Comparison of ENCODE assay signal across 8 mouse cellular contexts in genomic region chr15:99664600-99665451, GRCm38 (mm10). TPM values are rescaled to one million over a fixed set of nuclear protein-coding genes. Genes with fewer than 3 reads are reported as not detected.
DNase-seq lines count a peak whose midpoint lies in the region; ATAC-seq and TF ChIP-seq lines count a peak whose summit lies in the region.

No protein-coding gene starts in this region.

- TF ChIP-seq POLR2A in MEL (IDR thresholded peaks at IDR 0.05; ENCODE audit: control insufficient read depth in 1 of 2, insufficient read depth in 1 of 2, low read depth in 1 of 2, low read length in 2 of 2, poor library complexity in 1 of 2): 0 out of 4 replicates have a peak, but pooled peaks of 1 of the 2 experiments have one; percentile 45
- TF ChIP-seq POLR2A in embryonic fibroblast, embryonic 13.5 days (IDR thresholded peaks at IDR 0.05; ENCODE audit: low read depth, low read length): peak; percentile 22; the same call in 1 of the 2 replicates

- H3K9ac ChIP-seq in MEL (ENCODE audit: control insufficient read depth, low read depth, low read length, poor library complexity, severe bottlenecking): peak overlapping the region; percentile 75
- peak overlapping the region; percentile 53 for H3K9ac ChIP-seq in heart, embryonic 14.5 days (ENCODE audit: low read length)
- peak overlapping the region; percentile 27; the same call in 1 of the 2 replicates for H3K9ac ChIP-seq in lung, embryonic 14.5 days
- peak overlapping the region; percentile 64 for H3K9ac ChIP-seq in neural tube, embryonic 15.5 days (replicated peaks)

- peak; percentile 99 for DNase-seq in MEL (ENCODE audit: low read depth, low spot score)
- peak; percentile 94 for DNase-seq in brain, adult 2 months (ENCODE audit: low read depth, low spot score)
- DNase-seq in layer of hippocampus, adult 2 months (ENCODE audit: low spot score in 2 of 2): peak; percentile 72 to 80
- DNase-seq in lung, embryonic 14.5 days: peak; percentile 85
- no peak for DNase-seq in thymus, postnatal 0 days (ENCODE audit: low spot score)

- H3K27ac ChIP-seq in MEL (ENCODE audit: control insufficient read depth, low read depth, low read length): peak overlapping the region; percentile 92
- H3K27ac ChIP-seq in embryonic fibroblast, embryonic 13.5 days (ENCODE audit: insufficient read depth, low read length): no peak overlapping the region
- H3K27ac ChIP-seq in heart, embryonic 14.5 days (replicated peaks in 1 of 2; ENCODE audit: control insufficient read depth in 1 of 2, insufficient read depth in 1 of 2, low read depth in 2 of 2, low read length in 2 of 2): peak overlapping the region; percentile 56 to 60
- peak overlapping the region; percentile 44; the same call in 1 of the 2 replicates for H3K27ac ChIP-seq in layer of hippocampus, adult 2 months
- no peak overlapping the region; the same call in 1 of the 2 replicates for H3K27ac ChIP-seq in lung, embryonic 14.5 days (ENCODE audit: low read depth)
- H3K27ac ChIP-seq in neural tube, embryonic 15.5 days (replicated peaks): peak overlapping the region; percentile 91

- peaks cover 0 to 31% of the 10 kb centered on the region in 2 experiments; a peak in 2 of 4 replicates for H3K36me3 ChIP-seq in MEL (ENCODE audit: control insufficient read depth in 1 of 2, insufficient read depth in 2 of 2, low read length in 2 of 2)
- no peaks in the 10 kb centered on the region for H3K36me3 ChIP-seq in heart, embryonic 14.5 days (ENCODE audit: control insufficient read depth, insufficient read depth, low read length)
- no peaks in the 10 kb centered on the region for H3K36me3 ChIP-seq in lung, embryonic 14.5 days (ENCODE audit: insufficient read depth)
- no peaks in the 10 kb centered on the region for H3K36me3 ChIP-seq in neural tube, embryonic 15.5 days

- H3K9me3 ChIP-seq in MEL (replicated peaks; ENCODE audit: insufficient read depth, low read length): no peaks in the 10 kb centered on the region
- 0 out of 2 replicates have a peak, but pooled peaks cover 3% of the 10 kb centered on the region for H3K9me3 ChIP-seq in heart, embryonic 14.5 days (ENCODE audit: control insufficient read depth, low read length)
- no peaks in the 10 kb centered on the region for H3K9me3 ChIP-seq in lung, embryonic 14.5 days (ENCODE audit: low read depth, low read length)
- no peaks in the 10 kb centered on the region for H3K9me3 ChIP-seq in neural tube, embryonic 15.5 days (replicated peaks)

- TF ChIP-seq RAD21 in MEL (IDR thresholded peaks at IDR 0.05; ENCODE audit: low read depth, low read length): no peak

- H3K27me3 ChIP-seq in MEL (ENCODE audit: control insufficient read depth in 1 of 2, insufficient read depth in 2 of 2, low read length in 2 of 2): peaks cover 0 to 2% of the 10 kb centered on the region in 2 experiments; a peak in 1 of 4 replicates
- H3K27me3 ChIP-seq in heart, embryonic 14.5 days (ENCODE audit: control insufficient read depth, insufficient read depth, low read length): peaks cover 21% of the 10 kb centered on the region
- peaks cover 30% of the 10 kb centered on the region for H3K27me3 ChIP-seq in lung, embryonic 14.5 days (ENCODE audit: insufficient read depth, low read length)
- no peaks in the 10 kb centered on the region for H3K27me3 ChIP-seq in neural tube, embryonic 15.5 days (replicated peaks)

- peak overlapping the region; percentile 78 for H3K4me2 ChIP-seq in heart, embryonic 14.5 days (ENCODE audit: low read length)
- H3K4me2 ChIP-seq in lung, embryonic 14.5 days: peak overlapping the region; percentile 78
- H3K4me2 ChIP-seq in neural tube, embryonic 15.5 days: peak overlapping the region; percentile 88

- TF ChIP-seq CTCF in MEL (IDR thresholded peaks at IDR 0.05 in 2 of 3, conservative IDR thresholded peaks at IDR 0.05 in 1 of 3; ENCODE audit: control insufficient read depth in 1 of 3, insufficient read depth in 1 of 3, low read depth in 2 of 3, low read length in 3 of 3, poor library complexity in 1 of 3, severe bottlenecking in 1 of 3): no peak
- TF ChIP-seq CTCF in embryonic fibroblast, embryonic 13.5 days (IDR thresholded peaks at IDR 0.05; ENCODE audit: borderline replicate concordance, insufficient read depth, low read length): no peak
- no peak for TF ChIP-seq CTCF in layer of hippocampus, adult 2 months (conservative IDR thresholded peaks at IDR 0.05)
- no peak for TF ChIP-seq CTCF in lung, embryonic 14.5 days (IDR thresholded peaks at IDR 0.05; ENCODE audit: low read depth)

- peaks cover 2% of the 10 kb centered on the region; the same call in 1 of the 2 replicates for H3K79me2 ChIP-seq in MEL (ENCODE audit: control insufficient read depth, insufficient read depth, low read length, poor library complexity)

- peak overlapping the region; percentile 45 to 51; a peak in 3 of 4 replicates for H3K4me3 ChIP-seq in MEL (ENCODE audit: control insufficient read depth in 1 of 2, insufficient read depth in 1 of 2, low read depth in 2 of 2, low read length in 2 of 2)
- H3K4me3 ChIP-seq in embryonic fibroblast, embryonic 13.5 days (ENCODE audit: insufficient read depth, low read length): peak overlapping the region; percentile 35
- H3K4me3 ChIP-seq in heart, embryonic 14.5 days (ENCODE audit: control insufficient read depth in 1 of 2, insufficient read depth in 1 of 2, low read depth in 1 of 2, low read length in 2 of 2): peak overlapping the region; percentile 42 to 44
- H3K4me3 ChIP-seq in layer of hippocampus, adult 2 months: peak overlapping the region; percentile 54
- peak overlapping the region; percentile 36 for H3K4me3 ChIP-seq in lung, embryonic 14.5 days (ENCODE audit: low read depth, low read length)
- peak overlapping the region; percentile 41 for H3K4me3 ChIP-seq in neural tube, embryonic 15.5 days (replicated peaks)

- ATAC-seq in heart, embryonic 14.5 days (ENCODE audit: insufficient number of reproducible peaks, insufficient read depth, low FRiP score, low read depth): peak; percentile 91
- ATAC-seq in lung, embryonic 14.5 days (ENCODE audit: insufficient read depth): peak; percentile 88
- ATAC-seq in neural tube, embryonic 15.5 days (ENCODE audit: low FRiP score): peak; percentile 46

- TF ChIP-seq EP300 in MEL (IDR thresholded peaks at IDR 0.05; ENCODE audit: low read depth in 1 of 2, low read length in 2 of 2): peak; percentile 94 to 100

- WGBS in heart, embryonic 14.5 days: under 1% methylated on average over 48 of the region's 52 CpGs
- under 1% methylated on average over 52 of the region's 52 CpGs for WGBS in lung, embryonic 14.5 days
- WGBS in neural tube, embryonic 15.5 days: under 1% methylated on average over 52 of the region's 52 CpGs

- peaks cover 13 to 43% of the 10 kb centered on the region in 2 experiments for H3K4me1 ChIP-seq in MEL (ENCODE audit: control insufficient read depth in 1 of 2, insufficient read depth in 2 of 2, low read length in 2 of 2)
- H3K4me1 ChIP-seq in embryonic fibroblast, embryonic 13.5 days (ENCODE audit: control insufficient read depth, insufficient read depth, low read length): no peaks in the 10 kb centered on the region
- peaks cover 15 to 21% of the 10 kb centered on the region in 2 experiments for H3K4me1 ChIP-seq in heart, embryonic 14.5 days (ENCODE audit: control insufficient read depth in 2 of 2, insufficient read depth in 2 of 2, low read length in 2 of 2)
- 0 out of 2 replicates have a peak, but pooled peaks cover 3% of the 10 kb centered on the region for H3K4me1 ChIP-seq in lung, embryonic 14.5 days (ENCODE audit: insufficient read depth)
- peaks cover 51% of the 10 kb centered on the region for H3K4me1 ChIP-seq in neural tube, embryonic 15.5 days

RNA-seq across cellular contexts. Expression of gene Asic1, which starts 5.3 kb away (rescaled TPM):
- 0.08 TPM in 1 of 2 replicates, not detected in the other for total RNA-seq in MEL (2012; rRNA removed)
- polyA plus RNA-seq in MEL (2012; ENCODE audit: insufficient read depth in 1 of 2, insufficient read length in 2 of 2, low read depth in 1 of 2, low replicate concordance in 2 of 2, missing spikeins in 1 of 2): 1 to 10 TPM in 1 of 2 experiments, not detected in 1; 1.0 TPM
- 0.65 and 1.0 TPM in 2 replicates for polyA plus RNA-seq in embryonic fibroblast, embryonic 13.5 days (2011; ENCODE audit: insufficient read length, low read depth, missing spikeins)
- polyA plus RNA-seq in heart, embryonic 14.5 days (2014; fragmentation: Nextera tagmentation; extraction: Ambion mirVana): 1.1 and 1.2 TPM in 2 replicates
- total RNA-seq in layer of hippocampus, adult 2 months (2021): 10 to 100 TPM; 33.9 to 37.3 TPM
- 0.54 and 0.83 TPM in 2 replicates for polyA plus RNA-seq in lung, embryonic 14.5 days (2014; fragmentation: Nextera tagmentation; extraction: Ambion mirVana)
- polyA plus RNA-seq in neural tube, embryonic 15.5 days (2015; fragmentation: Nextera tagmentation; extraction: Ambion mirVana): 59.3 and 68.9 TPM in 2 replicates
- polyA plus RNA-seq in thymus, postnatal 0 days (2015; fragmentation: Nextera tagmentation; extraction: Ambion mirVana): 0.94 and 1.1 TPM in 2 replicates

RNA-seq across cellular contexts. Expression of gene Racgap1, which starts 13.4 kb away (rescaled TPM):
- 126 and 136 TPM in 2 replicates for total RNA-seq in MEL (2012; rRNA removed)
- polyA plus RNA-seq in MEL (2012; ENCODE audit: insufficient read depth in 1 of 2, insufficient read length in 2 of 2, low read depth in 1 of 2, low replicate concordance in 2 of 2, missing spikeins in 1 of 2): 100 to 1,000 TPM; 149 to 367 TPM
- polyA plus RNA-seq in embryonic fibroblast, embryonic 13.5 days (2011; ENCODE audit: insufficient read length, low read depth, missing spikeins): 47.1 and 72.4 TPM in 2 replicates
- 94.4 and 98.7 TPM in 2 replicates for polyA plus RNA-seq in heart, embryonic 14.5 days (2014; fragmentation: Nextera tagmentation; extraction: Ambion mirVana)
- total RNA-seq in layer of hippocampus, adult 2 months (2021): 1 to 10 TPM; 5.0 to 5.2 TPM
- polyA plus RNA-seq in lung, embryonic 14.5 days (2014; fragmentation: Nextera tagmentation; extraction: Ambion mirVana): 153 and 157 TPM in 2 replicates
- 59.4 and 84.9 TPM in 2 replicates for polyA plus RNA-seq in neural tube, embryonic 15.5 days (2015; fragmentation: Nextera tagmentation; extraction: Ambion mirVana)
- polyA plus RNA-seq in thymus, postnatal 0 days (2015; fragmentation: Nextera tagmentation; extraction: Ambion mirVana): 121 and 132 TPM in 2 replicates

RNA-seq across cellular contexts. Expression of gene Smarcd1, which starts 37.1 kb away (rescaled TPM):
- 19.5 and 20.1 TPM in 2 replicates for total RNA-seq in MEL (2012; rRNA removed)
- polyA plus RNA-seq in MEL (2012; ENCODE audit: insufficient read depth in 1 of 2, insufficient read length in 2 of 2, low read depth in 1 of 2, low replicate concordance in 2 of 2, missing spikeins in 1 of 2): 100 to 1,000 TPM in 1 of 2 experiments, 10 to 100 TPM in 1; 72.5 to 247 TPM
- 28.1 and 36.8 TPM in 2 replicates for polyA plus RNA-seq in embryonic fibroblast, embryonic 13.5 days (2011; ENCODE audit: insufficient read length, low read depth, missing spikeins)
- 24.7 and 27.4 TPM in 2 replicates for polyA plus RNA-seq in heart, embryonic 14.5 days (2014; fragmentation: Nextera tagmentation; extraction: Ambion mirVana)
- total RNA-seq in layer of hippocampus, adult 2 months (2021): 100 to 1,000 TPM; 118 to 123 TPM
- 52.5 and 63.5 TPM in 2 replicates for polyA plus RNA-seq in lung, embryonic 14.5 days (2014; fragmentation: Nextera tagmentation; extraction: Ambion mirVana)
- 80.2 and 91.5 TPM in 2 replicates for polyA plus RNA-seq in neural tube, embryonic 15.5 days (2015; fragmentation: Nextera tagmentation; extraction: Ambion mirVana)
- polyA plus RNA-seq in thymus, postnatal 0 days (2015; fragmentation: Nextera tagmentation; extraction: Ambion mirVana): 36.3 and 41.1 TPM in 2 replicates

RNA-seq across cellular contexts. Expression of gene Gm17349, which starts 40.5 kb away (rescaled TPM):
- total RNA-seq in MEL (2012; rRNA removed): 1.7 and 2.1 TPM in 2 replicates
- polyA plus RNA-seq in MEL (2012; ENCODE audit: insufficient read depth in 1 of 2, insufficient read length in 2 of 2, low read depth in 1 of 2, low replicate concordance in 2 of 2, missing spikeins in 1 of 2): not detected
- polyA plus RNA-seq in embryonic fibroblast, embryonic 13.5 days (2011; ENCODE audit: insufficient read length, low read depth, missing spikeins): not detected in 2 replicates
- not detected in 2 replicates for polyA plus RNA-seq in heart, embryonic 14.5 days (2014; fragmentation: Nextera tagmentation; extraction: Ambion mirVana)
- total RNA-seq in layer of hippocampus, adult 2 months (2021): 1 to 10 TPM; 3.9 to 7.1 TPM
- polyA plus RNA-seq in lung, embryonic 14.5 days (2014; fragmentation: Nextera tagmentation; extraction: Ambion mirVana): not detected in 2 replicates
- not detected in 2 replicates for polyA plus RNA-seq in neural tube, embryonic 15.5 days (2015; fragmentation: Nextera tagmentation; extraction: Ambion mirVana)
- not detected in 2 replicates for polyA plus RNA-seq in thymus, postnatal 0 days (2015; fragmentation: Nextera tagmentation; extraction: Ambion mirVana)

RNA-seq across cellular contexts. Expression of gene Gpd1, which starts 52.5 kb away (rescaled TPM):
- 0.13 and 0.23 TPM in 2 replicates for total RNA-seq in MEL (2012; rRNA removed)
- polyA plus RNA-seq in MEL (2012; ENCODE audit: insufficient read depth in 1 of 2, insufficient read length in 2 of 2, low read depth in 1 of 2, low replicate concordance in 2 of 2, missing spikeins in 1 of 2): under 1 TPM in 1 of 2 experiments, not detected in 1; 0.52 TPM
- polyA plus RNA-seq in embryonic fibroblast, embryonic 13.5 days (2011; ENCODE audit: insufficient read length, low read depth, missing spikeins): 0.53 and 0.54 TPM in 2 replicates
- 0.80 and 1.1 TPM in 2 replicates for polyA plus RNA-seq in heart, embryonic 14.5 days (2014; fragmentation: Nextera tagmentation; extraction: Ambion mirVana)
- total RNA-seq in layer of hippocampus, adult 2 months (2021): 100 to 1,000 TPM; 142 to 148 TPM
- polyA plus RNA-seq in lung, embryonic 14.5 days (2014; fragmentation: Nextera tagmentation; extraction: Ambion mirVana): 0.31 and 0.58 TPM in 2 replicates
- polyA plus RNA-seq in neural tube, embryonic 15.5 days (2015; fragmentation: Nextera tagmentation; extraction: Ambion mirVana): 4.5 and 5.2 TPM in 2 replicates
- 0.30 and 1.8 TPM in 2 replicates for polyA plus RNA-seq in thymus, postnatal 0 days (2015; fragmentation: Nextera tagmentation; extraction: Ambion mirVana)

Comparison
In these comparisons a context has a peak if more than half of its experiments do, and no peak if none do; other contexts are left out.
1. H3K27ac ChIP-seq: peak in MEL (single experiment), heart, embryonic 14.5 days (2 of 2), layer of hippocampus, adult 2 months (single experiment) and neural tube, embryonic 15.5 days (single experiment); none in embryonic fibroblast, embryonic 13.5 days (single experiment) and lung, embryonic 14.5 days (single experiment).
2. RNA of gene Asic1, which starts 5.3 kb away (polyA plus RNA-seq): 59.3 to 68.9 TPM in neural tube, embryonic 15.5 days; 1.1 to 1.2 TPM in heart, embryonic 14.5 days, 0.94 to 1.1 TPM in thymus, postnatal 0 days, 1.0 TPM in MEL, 0.65 to 1.0 TPM in embryonic fibroblast, embryonic 13.5 days and 0.54 to 0.83 TPM in lung, embryonic 14.5 days; every median in the first group is over 10 times any median in the second.
3. Peak in every context shown above with its lines, with median percentiles within 50 percentile points of each other: H3K4me3 ChIP-seq, H3K9ac ChIP-seq, ATAC-seq and H3K4me2 ChIP-seq.